Mouse (Mus musculus): ENCODE measurements at regions not wholly inside any gene's neighbourhood (a gene's known extent, or its start where the extent isn't known, plus 50 kb on each side); places are given as distances from the start of the nearest gene placed in this dataset.
A peak's percentile ranks its signal among the peaks of the same experiment; 100 is the strongest.
"Not testable (repeated sequence)": the region's sequence is repeated elsewhere in the genome, so short reads cannot be mapped to it uniquely, and the experiment has no call there.

DNA sequence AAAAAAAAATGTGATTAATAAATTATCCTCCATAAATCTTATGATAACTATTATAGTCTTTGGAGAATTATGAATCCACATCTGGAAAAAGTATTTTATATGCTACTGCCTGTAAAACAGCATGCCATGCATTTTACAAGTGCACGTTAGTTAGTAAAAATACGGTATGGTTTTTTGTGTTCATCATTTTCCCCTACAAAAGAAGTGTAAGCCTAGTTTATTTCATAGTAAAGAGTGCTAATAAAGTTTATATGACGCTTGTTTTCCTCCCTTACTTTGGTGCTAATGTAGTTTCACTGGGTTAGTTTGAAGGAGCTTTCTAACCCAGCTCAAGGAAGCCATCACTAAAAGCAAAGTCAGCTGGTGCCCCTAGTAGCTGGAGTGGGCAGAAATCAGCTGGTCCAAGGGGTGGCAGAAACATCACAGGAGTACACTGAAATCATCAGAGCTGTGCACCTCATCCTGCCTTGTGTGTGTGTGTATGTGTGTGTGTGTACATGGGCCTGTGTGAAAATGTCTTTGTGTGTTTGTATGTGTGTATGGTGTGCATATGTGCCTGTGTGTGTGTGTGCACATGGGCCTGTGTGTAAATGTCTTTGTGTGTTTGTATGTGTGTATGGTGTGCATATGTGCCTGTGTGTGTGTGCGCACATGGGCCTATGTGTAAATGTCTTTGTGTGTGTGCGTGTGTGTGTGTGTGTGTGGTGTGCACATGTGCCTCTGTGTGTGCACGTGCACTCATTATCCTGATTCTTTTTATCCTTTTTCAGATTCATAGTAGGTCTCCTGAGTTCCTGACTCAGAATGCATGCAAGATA, 181.6 kb downstream of the Osr1 start:
- no peak overlapping the region for H3ac ChIP-seq (ENCODE audit: control insufficient read depth, insufficient read length)
- no peaks in the 10 kb centered on the region for H3K27me3 ChIP-seq (ENCODE audit: control insufficient read depth, insufficient read depth, insufficient read length)
- no peak for TF ChIP-seq MYOG (IDR thresholded peaks at IDR 0.05; ENCODE audit: control insufficient read depth in 1 of 3, insufficient read depth in 1 of 3, insufficient read length in 2 of 3, low read depth in 2 of 3)
- no peak for TF ChIP-seq TCF12 (IDR thresholded peaks at IDR 0.05; ENCODE audit: insufficient read depth, poor library complexity, severe bottlenecking)
- TF ChIP-seq CEBPB (IDR thresholded peaks at IDR 0.05; ENCODE audit: insufficient read depth, poor library complexity, severe bottlenecking): no peak
- no peak for TF ChIP-seq TCF3 (IDR thresholded peaks at IDR 0.05; ENCODE audit: insufficient read length, low read depth)
- TF ChIP-seq MAX (IDR thresholded peaks at IDR 0.05; ENCODE audit: low read depth): no peak
- TF ChIP-seq SRF (IDR thresholded peaks at IDR 0.05; ENCODE audit: control insufficient read depth, insufficient read length, low read depth): no peak
- no peak for TF ChIP-seq MYOD1 (IDR thresholded peaks at IDR 0.05; ENCODE audit: control insufficient read depth in 1 of 3, insufficient read length in 2 of 3, low read depth in 2 of 3)
- H3K4me2 ChIP-seq (ENCODE audit: low read depth): no peak overlapping the region
- H3K36me3 ChIP-seq (ENCODE audit: control insufficient read depth, insufficient read depth): no peaks in the 10 kb centered on the region
- no peak overlapping the region for H3K4me3 ChIP-seq
- no peaks in the 10 kb centered on the region for H3K79me2 ChIP-seq (ENCODE audit: control insufficient read depth, insufficient read depth)

DNA sequence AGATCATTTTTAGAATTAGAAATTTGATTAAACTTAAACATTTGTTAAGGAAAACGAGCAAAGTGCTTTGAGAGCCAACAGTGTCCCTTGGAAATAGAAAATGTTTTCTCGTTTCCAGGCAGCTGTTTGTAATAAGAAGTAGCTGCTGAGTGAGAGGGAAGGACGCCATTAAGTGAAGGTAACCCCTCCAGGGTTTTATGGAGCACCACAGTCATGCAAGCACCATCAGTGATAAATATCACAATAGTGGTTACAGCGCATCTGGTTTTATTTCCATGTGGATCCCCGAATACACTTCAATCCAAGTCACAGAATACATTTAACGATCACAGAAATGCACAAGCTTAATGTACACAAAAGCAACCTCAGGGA, 182.1 kb downstream of the Osr1 start:
- Histone ChIP-seq H3K4me3 (no peak overlapping the region), H3ac (ENCODE audit: control insufficient read depth, insufficient read length) (no peak overlapping the region)
- TF ChIP-seq MYOD1 (IDR thresholded peaks at IDR 0.05; ENCODE audit: control insufficient read depth in 1 of 3, insufficient read length in 2 of 3, low read depth in 2 of 3) (no peak), MYOG (IDR thresholded peaks at IDR 0.05; ENCODE audit: control insufficient read depth in 1 of 3, insufficient read depth in 1 of 3, insufficient read length in 2 of 3, low read depth in 2 of 3) (no peak), TCF12 (IDR thresholded peaks at IDR 0.05; ENCODE audit: insufficient read depth, poor library complexity, severe bottlenecking) (no peak), REST (IDR thresholded peaks at IDR 0.05; ENCODE audit: insufficient read depth, insufficient read length) (no peak), POLR2AphosphoS2 (IDR thresholded peaks at IDR 0.05; ENCODE audit: insufficient read length, low read depth) (no peak), CEBPB (IDR thresholded peaks at IDR 0.05; ENCODE audit: insufficient read depth, poor library complexity, severe bottlenecking) (no peak), POLR2A (IDR thresholded peaks at IDR 0.05; ENCODE audit: insufficient read length, low read depth) (no peak), E2F4 (IDR thresholded peaks at IDR 0.05; ENCODE audit: insufficient read depth) (no peak), TCF3 (IDR thresholded peaks at IDR 0.05; ENCODE audit: insufficient read length, low read depth) (no peak), SRF (IDR thresholded peaks at IDR 0.05; ENCODE audit: control insufficient read depth, insufficient read length, low read depth) (no peak), USF1 (IDR thresholded peaks at IDR 0.05; ENCODE audit: low read depth) (no peak), MAX (IDR thresholded peaks at IDR 0.05; ENCODE audit: low read depth) (no peak)

DNA sequence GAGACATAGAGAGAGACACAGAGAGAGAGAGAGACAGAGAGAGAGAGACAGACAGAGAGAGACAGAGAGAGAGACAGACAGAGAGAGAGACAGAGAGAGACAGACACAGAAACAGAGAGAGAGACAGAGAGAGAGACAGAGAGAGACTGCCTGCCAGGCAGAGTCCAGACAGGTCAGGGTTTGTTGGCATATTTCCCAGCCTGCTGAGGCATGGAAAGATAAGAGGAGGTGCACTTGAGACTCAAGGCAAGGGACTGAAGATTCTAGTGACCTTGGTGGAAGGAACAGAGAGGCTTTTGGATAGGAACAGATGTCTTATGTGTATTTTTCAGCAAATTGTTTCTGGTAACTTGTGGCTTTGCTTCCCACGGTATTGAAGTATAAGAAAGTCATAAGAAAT, 186.5 kb downstream of the Osr1 start:
- no peak overlapping the region for H3ac ChIP-seq (ENCODE audit: control insufficient read depth, insufficient read length)
- no peaks in the 10 kb centered on the region for H3K36me3 ChIP-seq (ENCODE audit: control insufficient read depth, insufficient read depth)
- no peaks in the 10 kb centered on the region for H3K27me3 ChIP-seq (ENCODE audit: control insufficient read depth, insufficient read depth, insufficient read length)
- no peak overlapping the region for H3K4me2 ChIP-seq (ENCODE audit: low read depth)
- H3K4me3 ChIP-seq: no peak overlapping the region
- H3K79me2 ChIP-seq (ENCODE audit: control insufficient read depth, insufficient read depth): no peaks in the 10 kb centered on the region
- TF ChIP-seq USF1 (IDR thresholded peaks at IDR 0.05; ENCODE audit: low read depth) (no peak), TCF3 (IDR thresholded peaks at IDR 0.05; ENCODE audit: insufficient read length, low read depth) (no peak), TCF12 (IDR thresholded peaks at IDR 0.05; ENCODE audit: insufficient read depth, poor library complexity, severe bottlenecking) (no peak), MAX (IDR thresholded peaks at IDR 0.05; ENCODE audit: low read depth) (no peak), MYOD1 (IDR thresholded peaks at IDR 0.05; ENCODE audit: control insufficient read depth in 1 of 3, insufficient read length in 2 of 3, low read depth in 2 of 3) (no peak), POLR2A (IDR thresholded peaks at IDR 0.05; ENCODE audit: insufficient read length, low read depth) (no peak), SRF (IDR thresholded peaks at IDR 0.05; ENCODE audit: control insufficient read depth, insufficient read length, low read depth) (no peak), MYOG (IDR thresholded peaks at IDR 0.05; ENCODE audit: control insufficient read depth in 1 of 3, insufficient read depth in 1 of 3, insufficient read length in 2 of 3, low read depth in 2 of 3) (no peak), REST (IDR thresholded peaks at IDR 0.05; ENCODE audit: insufficient read depth, insufficient read length) (no peak), POLR2AphosphoS2 (IDR thresholded peaks at IDR 0.05; ENCODE audit: insufficient read length, low read depth) (no peak), CEBPB (IDR thresholded peaks at IDR 0.05; ENCODE audit: insufficient read depth, poor library complexity, severe bottlenecking) (no peak), E2F4 (IDR thresholded peaks at IDR 0.05; ENCODE audit: insufficient read depth) (no peak)

More for the DNA sequence above, 182.1 kb downstream of the Osr1 start:
- no peaks in the 10 kb centered on the region for H3K27me3 ChIP-seq (ENCODE audit: control insufficient read depth, insufficient read depth, insufficient read length)
- H3K79me2 ChIP-seq (ENCODE audit: control insufficient read depth, insufficient read depth): no peaks in the 10 kb centered on the region
- H3K4me2 ChIP-seq (ENCODE audit: low read depth): no peak overlapping the region
- no peaks in the 10 kb centered on the region for H3K36me3 ChIP-seq (ENCODE audit: control insufficient read depth, insufficient read depth)

DNA sequence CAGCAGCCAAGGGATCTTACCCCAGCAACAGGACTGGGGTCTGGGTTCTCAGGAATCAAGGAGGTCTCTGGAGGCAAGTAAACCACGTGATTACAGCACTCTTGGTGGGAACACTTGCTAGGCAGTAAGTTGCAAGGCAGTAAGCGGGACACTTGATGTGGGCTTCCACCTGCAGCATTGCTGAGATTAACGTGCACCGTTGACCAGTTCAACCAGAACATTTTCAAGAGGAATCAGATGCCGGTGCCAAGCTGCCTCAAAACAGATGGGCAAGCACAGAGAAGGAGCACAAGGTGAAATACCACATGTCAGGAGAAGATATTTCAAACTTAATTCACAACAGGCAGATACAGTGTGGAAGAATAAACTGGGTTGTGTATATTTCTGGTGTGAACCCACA, 190.9 kb downstream of the Osr1 start:
- Histone ChIP-seq H3K79me2 (ENCODE audit: control insufficient read depth, insufficient read depth) (no peaks in the 10 kb centered on the region), H3K27me3 (ENCODE audit: control insufficient read depth, insufficient read depth, insufficient read length) (no peaks in the 10 kb centered on the region), H3K36me3 (ENCODE audit: control insufficient read depth, insufficient read depth) (no peaks in the 10 kb centered on the region), H3K4me2 (ENCODE audit: low read depth) (no peak overlapping the region), H3ac (ENCODE audit: control insufficient read depth, insufficient read length) (no peak overlapping the region), H3K4me3 (no peak overlapping the region)
- TF ChIP-seq E2F4 (IDR thresholded peaks at IDR 0.05; ENCODE audit: insufficient read depth) (no peak), MYOD1 (IDR thresholded peaks at IDR 0.05; ENCODE audit: control insufficient read depth in 1 of 3, insufficient read length in 2 of 3, low read depth in 2 of 3) (no peak), CEBPB (IDR thresholded peaks at IDR 0.05; ENCODE audit: insufficient read depth, poor library complexity, severe bottlenecking) (no peak)

DNA sequence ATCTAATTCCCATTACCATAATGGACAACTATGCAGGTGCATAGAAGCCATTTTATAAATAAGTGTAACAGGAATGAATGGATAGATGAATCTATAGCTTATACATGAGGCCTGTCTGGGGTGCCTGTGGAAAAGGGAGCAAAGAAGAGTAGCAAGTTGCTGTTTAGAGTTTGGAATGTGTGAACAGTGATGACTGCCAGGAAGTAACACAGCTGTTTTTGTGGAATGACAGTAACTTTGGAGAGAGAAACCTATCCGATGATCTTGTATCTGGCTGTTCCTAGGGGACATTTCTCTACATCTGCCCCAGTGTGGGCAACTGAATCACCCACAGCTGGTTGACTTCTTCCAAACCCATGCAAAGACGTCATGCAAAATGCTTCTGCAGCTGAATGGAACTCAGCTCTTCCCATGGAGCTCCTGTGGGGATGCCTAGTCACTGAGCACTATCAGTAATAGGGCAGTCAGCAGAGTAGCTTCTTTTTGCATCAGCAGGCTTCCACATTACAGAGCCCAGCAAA, 192.4 kb downstream of the Osr1 start:
- H3ac ChIP-seq (ENCODE audit: control insufficient read depth, insufficient read length); H3K27me3 ChIP-seq (ENCODE audit: control insufficient read depth, insufficient read depth, insufficient read length); H3K36me3 ChIP-seq (ENCODE audit: control insufficient read depth, insufficient read depth); H3K4me3 ChIP-seq; H3K79me2 ChIP-seq (ENCODE audit: control insufficient read depth, insufficient read depth): not testable (repeated sequence)
- H3K4me2 ChIP-seq (ENCODE audit: low read depth): peak overlapping the region; percentile 8
- peak in 2 of 3 experiments; percentile 6 to 20 for TF ChIP-seq MYOD1 (IDR thresholded peaks at IDR 0.05; ENCODE audit: control insufficient read depth in 1 of 3, insufficient read length in 2 of 3, low read depth in 2 of 3)
- TF ChIP-seq TCF12 (IDR thresholded peaks at IDR 0.05; ENCODE audit: insufficient read depth, poor library complexity, severe bottlenecking): peak; percentile 20

Measured in myocyte (in vitro differentiated cells).